Mouse (Mus musculus): ENCODE data around the gene Gsg1l.

Gsg1l gene

GRCm38 (mm10) chr7:125942365-125943090, 139.7 kb downstream of the Gsg1l start:
- DNase-seq (ENCODE audit: low read depth, low spot score), result no peak

GRCm38 (mm10) chr7:125934319-125934718, 147.9 kb downstream of the Gsg1l start:
- DNase-seq (ENCODE audit: low read depth, low spot score), result no peak

GRCm38 (mm10) chr7:125933356-125934244, 148.6 kb downstream of the Gsg1l start:
- no peak for DNase-seq (ENCODE audit: low read depth, low spot score)

GRCm38 (mm10) chr7:125931602-125932001, 150.6 kb downstream of the Gsg1l start:
- DNase-seq (ENCODE audit: low read depth, low spot score), result no peak

- no peak for DNase-seq (ENCODE audit: low read depth, low spot score)
Measured at GRCm38 (mm10) chr7:125924044-125924443, 158.2 kb downstream of the Gsg1l start.

- DNase-seq (ENCODE audit: low read depth, low spot score), result no peak
Measured at GRCm38 (mm10) chr7:125920801-125921200, 161.4 kb downstream of the Gsg1l start.

- DNase-seq (ENCODE audit: low read depth, low spot score), result no peak
Measured at GRCm38 (mm10) chr7:125900386-125901161, 181.6 kb downstream of the Gsg1l start.

- no peak for DNase-seq (ENCODE audit: low read depth, low spot score)
Measured at GRCm38 (mm10) chr7:125899916-125900315, 182.3 kb downstream of the Gsg1l start.

GRCm38 (mm10) chr7:125899036-125899435, 183.2 kb downstream of the Gsg1l start:
- DNase-seq (ENCODE audit: low read depth, low spot score), result no peak

- DNase-seq (ENCODE audit: low read depth, low spot score), result no peak
Measured at GRCm38 (mm10) chr7:125897059-125897458, 185.2 kb downstream of the Gsg1l start.

GRCm38 (mm10) chr7:125893621-125894020, 188.6 kb downstream of the Gsg1l start:
- DNase-seq (ENCODE audit: low read depth, low spot score), result no peak

- DNase-seq (ENCODE audit: low read depth, low spot score), result no peak
Measured at GRCm38 (mm10) chr7:125888373-125888772, 193.8 kb downstream of the Gsg1l start.

GRCm38 (mm10) chr7:125887761-125888160, 194.4 kb downstream of the Gsg1l start:
- no peak for DNase-seq (ENCODE audit: low read depth, low spot score)

GRCm38 (mm10) chr7:125887124-125887523, 195.1 kb downstream of the Gsg1l start:
- no peak for DNase-seq (ENCODE audit: low read depth, low spot score)

- no peak for DNase-seq (ENCODE audit: low read depth, low spot score)
Measured at GRCm38 (mm10) chr7:125886116-125886680, 196.0 kb downstream of the Gsg1l start.

- DNase-seq (ENCODE audit: low read depth, low spot score), result no peak
Measured at GRCm38 (mm10) chr7:125883232-125883631, 199.0 kb downstream of the Gsg1l start.

GRCm38 (mm10) chr7:125878040-125878439, 204.2 kb downstream of the Gsg1l start:
- DNase-seq (ENCODE audit: low read depth, low spot score), result no peak

GRCm38 (mm10) chr7:125873971-125874495, 208.2 kb downstream of the Gsg1l start:
- DNase-seq (ENCODE audit: low read depth, low spot score), result no peak

GRCm38 (mm10) chr7:125872874-125873273, 209.3 kb downstream of the Gsg1l start:
- DNase-seq (ENCODE audit: low read depth, low spot score), result no peak

GRCm38 (mm10) chr7:125872202-125872580, 210.0 kb downstream of the Gsg1l start:
- no peak for DNase-seq (ENCODE audit: low read depth, low spot score)
